Mouse (Mus musculus) erythroblast, adult 5-6 weeks (primary cell): ENCODE results near the gene Hspa1l. TPM values are rescaled to one million over a fixed set of nuclear protein-coding genes. Genes with fewer than 3 reads are reported as not detected.
"Not testable (repeated sequence)": the region's sequence is repeated elsewhere in the genome, so short reads cannot be mapped to it uniquely, and the experiment has no call there.

Experiments
- ATAC-seq: replicated peaks from 2 replicates; pipeline ENCODE4 v1.8.0; 2016; ENCODE audit warnings: moderate number of reproducible peaks, mild to moderate bottlenecking, moderate TSS enrichment, inconsistent platforms; ENCODE audit not compliant: poor library complexity, low FRiP score, severe bottlenecking
- total RNA-seq, 2 experiments: library from RNA; stranded (forward) in 1 of 2; stranded (reverse) in 1 of 2; fragments of 150-400 nt in 1 of 2; fragments of 200-764, 138-1000 nt in 1 of 2; gene quantifications; 2 replicates each; pipeline versions ENCODE4 v1.2.3 to v1.2.4; 2015 to 2017; ENCODE audit warnings: low replicate concordance in 2 of 2

Gene Hspa1l
- total RNA-seq, 2 experiments from 2014 or later = not detected

- no peak for ATAC-seq
Observed at GRCm38 (mm10) chr17:34950514-34951455, 21.7 kb upstream of the Hspa1l start.

GRCm38 (mm10) chr17:34951636-34952377 lies 20.7 kb upstream of the Hspa1l start:
- ATAC-seq = peak; percentile 28

- ATAC-seq = peak; percentile 86
Observed at GRCm38 (mm10) chr17:34952378-34953040, 20.0 kb upstream of the Hspa1l start.

- no peak for ATAC-seq
Observed at GRCm38 (mm10) chr17:34953258-34953657, 19.2 kb upstream of the Hspa1l start.

- no peak for ATAC-seq
Observed at GRCm38 (mm10) chr17:34953904-34954303, 18.6 kb upstream of the Hspa1l start.

- ATAC-seq = no peak
Observed at GRCm38 (mm10) chr17:34954831-34955230, 17.7 kb upstream of the Hspa1l start.

- no peak for ATAC-seq
Observed at GRCm38 (mm10) chr17:34955884-34956283, 16.6 kb upstream of the Hspa1l start.

- no peak for ATAC-seq
Observed at GRCm38 (mm10) chr17:34956340-34956739, 16.2 kb upstream of the Hspa1l start.

- ATAC-seq = not testable (repeated sequence)
Observed at GRCm38 (mm10) chr17:34957291-34957690, 15.2 kb upstream of the Hspa1l start.

GRCm38 (mm10) chr17:34957966-34958365 lies 14.5 kb upstream of the Hspa1l start:
- not testable (repeated sequence) for ATAC-seq

- peak; percentile 42 for ATAC-seq
Observed at GRCm38 (mm10) chr17:34958734-34959129, 13.8 kb upstream of the Hspa1l start.

- ATAC-seq = peak; percentile 97
Observed at GRCm38 (mm10) chr17:34959130-34959778, 13.2 kb upstream of the Hspa1l start, which contains the start of gene Hspa1b. Gene Hspa1b (minus strand): TSS chr17:34959238.

GRCm38 (mm10) chr17:34959881-34960515 lies 12.5 kb upstream of the Hspa1l start:
- no peak for ATAC-seq

- no peak for ATAC-seq
Observed at GRCm38 (mm10) chr17:34960702-34961493, 11.6 kb upstream of the Hspa1l start.

- no peak for ATAC-seq
Observed at GRCm38 (mm10) chr17:34962125-34962524, 10.4 kb upstream of the Hspa1l start.

- no peak for ATAC-seq
Observed at GRCm38 (mm10) chr17:34962841-34963240, 9.7 kb upstream of the Hspa1l start.

- no peak for ATAC-seq
Observed at GRCm38 (mm10) chr17:34964640-34965049, 7.9 kb upstream of the Hspa1l start.

GRCm38 (mm10) chr17:34965627-34966026 lies 6.9 kb upstream of the Hspa1l start:
- no peak for ATAC-seq
